Mouse (Mus musculus) lung, embryonic 16.5 days (tissue): ENCODE measurements around the gene Rtn4. TPM values are rescaled to one million over a fixed set of nuclear protein-coding genes. Genes with fewer than 3 reads are reported as not detected.
A peak's percentile ranks its signal among the peaks of the same experiment; 100 is the strongest.

Experiments used
- ATAC-seq: fragments of 200-750 bp; cut with Nextera tagmentation; 2 replicates; pipeline ENCODE4 v1.8.0; 2017; ENCODE audit warnings: low read depth, mild to moderate bottlenecking, moderate library complexity
- H3K27ac ChIP-seq: fragments of 300-500 bp; sonication (generic); 2 replicates; pipeline ENCODE4 v1.5.1; 2014; ENCODE audit warnings: mild to moderate bottlenecking, control low read depth, low read length
- H3K27me3 ChIP-seq: fragments of 300-500 bp; sonication (generic); 2 replicates; pipeline ENCODE4 v1.6.1; 2014; ENCODE audit warnings: low read depth, low read length, mixed read lengths; ENCODE audit not compliant: control insufficient read depth, insufficient read depth
- H3K36me3 ChIP-seq: fragments of 300-500 bp; sonication (generic); 2 replicates; pipeline ENCODE4 v1.6.1; 2014; ENCODE audit warnings: low read length; ENCODE audit not compliant: control insufficient read depth, insufficient read depth
- H3K4me1 ChIP-seq: fragments of 300-500 bp; sonication (generic); replicated peaks from 2 replicates; pipeline ENCODE4 v1.6.1; 2014; ENCODE audit warnings: low read length, mixed read lengths; ENCODE audit not compliant: control insufficient read depth, insufficient read depth
- H3K4me2 ChIP-seq: fragments of 300-500 bp; sonication (generic); 2 replicates; pipeline ENCODE4 v1.6.1; 2014; ENCODE audit warnings: low read depth, low read length, control low read depth
- H3K4me3 ChIP-seq: fragments of 300-500 bp; sonication (generic); 2 replicates; pipeline ENCODE4 v1.5.1; 2014; ENCODE audit warnings: mild to moderate bottlenecking, low read length, control low read depth
- H3K9ac ChIP-seq: fragments of 300-500 bp; sonication (generic); 2 replicates; pipeline ENCODE4 v1.6.1; 2014; ENCODE audit warnings: low read length, control low read depth
- H3K9me3 ChIP-seq: fragments of 300-500 bp; sonication (generic); 2 replicates; pipeline ENCODE4 v1.6.1; 2016; ENCODE audit warnings: low read length; ENCODE audit not compliant: control insufficient read depth
- WGBS: fragments of 180-500 bp; shearing (Covaris S2); extraction: QIAGEN DNeasy Blood & Tissue Kit; methylation state at CpG from one replicate; pipeline ENCODE4 v1.1.7; 2014; 5-methylcytosine and 5-hydroxymethylcytosine counted together
- polyA plus RNA-seq: library from polyadenylated mRNA; unstranded; fragments of >200 nt; fragmentation: Nextera tagmentation; extraction: Ambion mirVana; gene quantifications from 2 replicates; pipeline ENCODE4 v1.2.1, GENCODE M21; 2015

Rtn4 gene
- polyA plus RNA-seq, 1 experiment from 2014 or later, result 43.0 TPM

- H3K9ac ChIP-seq, result no peak overlapping the region
- no peak overlapping the region for H3K4me3 ChIP-seq
- ATAC-seq, result no peak
- H3K4me1 ChIP-seq, result peaks cover 5% of the 10 kb centered on the region; the same call in 1 of the 2 replicates
- 71% methylated on average over 3 of the region's 3 CpGs for WGBS
- peaks cover 5% of the 10 kb centered on the region for H3K36me3 ChIP-seq
- H3K4me2 ChIP-seq, result no peak overlapping the region
- H3K9me3 ChIP-seq, result no peaks in the 10 kb centered on the region
- H3K27ac ChIP-seq, result no peak overlapping the region
- no peaks in the 10 kb centered on the region for H3K27me3 ChIP-seq
Measured at GRCm38 (mm10) chr11:29702721-29703120, 10.0 kb downstream of the Rtn4 start.

DNA sequence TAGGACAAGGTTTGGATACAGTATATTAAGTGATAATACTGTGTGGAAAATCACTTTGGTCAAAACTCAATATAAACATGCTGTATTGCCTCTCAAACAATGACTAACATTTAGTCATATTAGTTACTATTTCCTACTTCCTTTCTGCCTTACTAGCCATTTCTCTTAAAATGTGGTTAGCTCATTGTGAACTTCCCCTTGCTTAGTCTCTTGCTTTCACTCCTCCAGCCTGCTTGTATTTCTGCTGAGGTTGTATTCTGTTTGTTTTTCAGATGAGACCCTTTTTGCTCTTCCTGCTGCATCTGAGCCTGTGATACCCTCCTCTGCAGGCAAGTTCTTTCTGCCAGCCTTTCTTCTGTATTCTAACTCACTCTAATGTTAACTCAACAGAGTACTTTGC lies 12.5 kb downstream of the Rtn4 start:
- H3K4me3 ChIP-seq, result no peak overlapping the region
- H3K36me3 ChIP-seq, result peaks cover 10% of the 10 kb centered on the region
- H3K27me3 ChIP-seq, result no peaks in the 10 kb centered on the region
- H3K4me1 ChIP-seq, result peaks cover 5% of the 10 kb centered on the region; the same call in 1 of the 2 replicates
- no peaks in the 10 kb centered on the region for H3K9me3 ChIP-seq
- H3K27ac ChIP-seq, result no peak overlapping the region
- H3K4me2 ChIP-seq, result no peak overlapping the region
- no peak overlapping the region for H3K9ac ChIP-seq
- no peak for ATAC-seq

- WGBS, result 91% methylated on average over 4 of the region's 4 CpGs
- no peak overlapping the region for H3K9ac ChIP-seq
- H3K4me2 ChIP-seq, result no peak overlapping the region
Measured at GRCm38 (mm10) chr11:29706845-29707244, 14.1 kb downstream of the Rtn4 start.

DNA sequence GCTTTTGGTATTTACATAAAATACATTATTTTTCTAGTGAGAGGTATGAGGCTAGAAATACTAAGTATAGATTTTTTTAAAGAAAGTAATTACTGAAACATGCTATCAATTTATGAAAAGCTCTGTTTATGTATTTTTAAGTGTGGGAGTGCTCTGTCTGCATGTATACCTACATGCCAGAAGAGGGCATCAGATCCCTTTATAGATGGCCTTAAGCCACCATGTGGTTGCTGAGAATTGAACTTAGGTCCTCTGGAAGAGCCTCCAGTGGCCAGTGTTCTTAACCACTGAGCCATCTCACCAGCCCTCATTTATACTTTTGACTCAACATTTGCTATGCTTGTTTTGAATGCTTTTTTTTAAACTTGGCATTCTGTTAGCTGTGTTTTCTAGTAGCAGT lies 16.8 kb downstream of the Rtn4 start:
- no peak for ATAC-seq
- Histone ChIP-seq H3K4me1 (no peaks in the 10 kb centered on the region; the same call in 1 of the 2 replicates), H3K27me3 (no peaks in the 10 kb centered on the region), H3K4me2 (no peak overlapping the region), H3K36me3 (peaks cover 10% of the 10 kb centered on the region), H3K27ac (no peak overlapping the region), H3K9me3 (no peaks in the 10 kb centered on the region), H3K4me3 (no peak overlapping the region), H3K9ac (no peak overlapping the region)

More at GRCm38 (mm10) chr11:29706845-29707244, 14.1 kb downstream of the Rtn4 start:
- Histone ChIP-seq H3K4me1 (peaks cover 5% of the 10 kb centered on the region; the same call in 1 of the 2 replicates), H3K36me3 (peaks cover 10% of the 10 kb centered on the region), H3K27ac (no peak overlapping the region), H3K27me3 (no peaks in the 10 kb centered on the region), H3K9me3 (no peaks in the 10 kb centered on the region), H3K4me3 (no peak overlapping the region)
- no peak for ATAC-seq

DNA sequence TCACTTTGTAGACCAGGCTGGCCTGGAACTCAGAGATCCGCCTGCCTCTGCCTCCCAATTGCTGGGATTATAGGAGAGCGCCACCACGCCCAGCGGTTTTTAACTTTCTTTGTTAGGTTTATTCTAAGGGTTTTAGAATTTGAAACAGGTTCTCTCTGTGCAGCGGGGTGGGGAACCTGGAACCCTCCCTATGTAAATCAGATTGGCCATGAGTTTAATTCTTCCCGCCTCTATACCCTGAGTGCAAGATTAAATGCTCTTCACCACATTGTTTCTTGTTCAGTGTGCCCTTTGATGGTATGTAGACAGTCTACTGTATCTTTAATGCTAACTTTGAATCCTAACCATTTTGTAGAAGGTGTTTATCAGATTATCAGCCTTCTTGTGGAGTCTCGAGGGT lies 21.4 kb downstream of the Rtn4 start:
- no peak for ATAC-seq
- 89% methylated on average over 7 of the region's 7 CpGs for WGBS
- no peak overlapping the region for H3K4me3 ChIP-seq
- H3K36me3 ChIP-seq, result no peaks in the 10 kb centered on the region
- no peaks in the 10 kb centered on the region for H3K27me3 ChIP-seq
- H3K4me2 ChIP-seq, result no peak overlapping the region
- H3K9me3 ChIP-seq, result no peaks in the 10 kb centered on the region
- no peak overlapping the region for H3K27ac ChIP-seq
- peaks cover 5% of the 10 kb centered on the region for H3K4me1 ChIP-seq
- H3K9ac ChIP-seq, result no peak overlapping the region

- no peak overlapping the region for H3K4me2 ChIP-seq
- WGBS, result 94% methylated on average over 2 of the region's 2 CpGs
- H3K36me3 ChIP-seq, result no peaks in the 10 kb centered on the region
- H3K27me3 ChIP-seq, result no peaks in the 10 kb centered on the region
- no peak overlapping the region for H3K9ac ChIP-seq
- H3K27ac ChIP-seq, result no peak overlapping the region
- H3K4me3 ChIP-seq, result no peak overlapping the region
- ATAC-seq, result no peak
- peaks cover 5% of the 10 kb centered on the region for H3K4me1 ChIP-seq
- no peaks in the 10 kb centered on the region for H3K9me3 ChIP-seq
Measured at GRCm38 (mm10) chr11:29714789-29715188, 22.0 kb downstream of the Rtn4 start.

DNA sequence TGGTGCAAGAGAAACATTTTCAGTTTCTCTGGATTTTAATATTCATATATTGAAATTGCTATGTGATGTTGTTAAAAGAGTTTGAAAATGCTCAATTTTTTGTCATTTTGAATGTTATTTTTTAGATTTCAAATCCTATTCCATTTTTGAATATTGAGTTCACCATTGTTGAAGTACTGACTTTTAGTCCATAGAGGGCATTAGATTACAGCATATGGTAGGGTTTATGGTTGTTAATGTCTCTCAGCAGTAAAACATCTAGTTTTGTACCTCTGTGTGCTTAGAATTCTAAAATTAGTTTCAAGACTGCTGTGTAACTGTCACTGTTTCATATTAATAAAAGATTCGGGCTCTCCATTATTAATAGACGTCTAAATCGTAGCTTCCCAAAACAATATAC lies 22.8 kb downstream of the Rtn4 start:
- H3K36me3 ChIP-seq, result no peaks in the 10 kb centered on the region
- no peak overlapping the region for H3K27ac ChIP-seq
- no peak overlapping the region for H3K4me2 ChIP-seq
- H3K9ac ChIP-seq, result no peak overlapping the region
- peaks cover 5% of the 10 kb centered on the region for H3K4me1 ChIP-seq
- ATAC-seq, result no peak
- H3K9me3 ChIP-seq, result no peaks in the 10 kb centered on the region
- 81% methylated on average over 3 of the region's 3 CpGs for WGBS
- no peak overlapping the region for H3K4me3 ChIP-seq
- no peaks in the 10 kb centered on the region for H3K27me3 ChIP-seq

DNA sequence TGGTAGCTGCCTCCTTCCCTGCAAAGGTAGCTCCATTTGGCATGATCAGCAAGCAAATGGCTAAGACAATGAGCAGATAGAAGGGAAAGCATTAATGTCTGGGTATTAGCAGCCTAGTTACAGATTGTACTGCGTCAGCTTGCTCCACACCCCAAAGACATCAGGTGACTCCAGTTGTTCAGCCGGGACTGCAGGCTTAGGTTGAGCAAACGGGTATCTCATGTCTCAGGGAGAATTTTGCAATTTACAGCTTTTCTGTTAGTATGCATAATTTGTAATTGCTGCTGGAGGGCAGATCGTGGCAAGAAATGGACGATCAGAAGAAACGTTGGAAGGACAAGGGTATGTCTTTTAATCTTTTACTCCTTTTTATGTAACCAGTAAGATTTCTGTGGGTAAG lies 25.8 kb downstream of the Rtn4 start:
- H3K4me2 ChIP-seq, result no peak overlapping the region
- H3K4me3 ChIP-seq, result no peak overlapping the region
- no peak overlapping the region for H3K9ac ChIP-seq
- H3K9me3 ChIP-seq, result no peaks in the 10 kb centered on the region
- H3K4me1 ChIP-seq, result peaks cover 5% of the 10 kb centered on the region
- no peaks in the 10 kb centered on the region for H3K27me3 ChIP-seq
- ATAC-seq, result no peak
- no peaks in the 10 kb centered on the region for H3K36me3 ChIP-seq
- H3K27ac ChIP-seq, result peak overlapping the region; percentile 30; the same call in 1 of the 2 replicates
- 38% methylated on average over 6 of the region's 6 CpGs for WGBS

- Histone ChIP-seq H3K36me3 (no peaks in the 10 kb centered on the region), H3K27me3 (no peaks in the 10 kb centered on the region), H3K4me3 (no peak overlapping the region), H3K4me2 (no peak overlapping the region), H3K9ac (no peak overlapping the region), H3K27ac (no peak overlapping the region), H3K4me1 (peaks cover 5% of the 10 kb centered on the region), H3K9me3 (no peaks in the 10 kb centered on the region)
- no peak for ATAC-seq
- WGBS, result 33% methylated on average over 1 of the region's 1 CpGs
Measured at GRCm38 (mm10) chr11:29719597-29719996, 26.9 kb downstream of the Rtn4 start.

- Histone ChIP-seq H3K27me3 (no peaks in the 10 kb centered on the region), H3K36me3 (no peaks in the 10 kb centered on the region), H3K27ac (no peak overlapping the region), H3K4me2 (no peak overlapping the region), H3K9me3 (no peaks in the 10 kb centered on the region), H3K4me1 (no peaks in the 10 kb centered on the region), H3K9ac (no peak overlapping the region), H3K4me3 (no peak overlapping the region)
- no peak for ATAC-seq
- 93% methylated on average over 2 of the region's 2 CpGs for WGBS
Measured at GRCm38 (mm10) chr11:29724213-29724612, 31.5 kb downstream of the Rtn4 start.
